Mouse (Mus musculus): Measurements from ENCODE around the gene Zc3h4.
A peak's percentile ranks its signal among the peaks of the same experiment; 100 is the strongest.
"Not testable (repeated sequence)": the region's sequence is repeated elsewhere in the genome, so short reads cannot be mapped to it uniquely, and the experiment has no call there.

The Zc3h4 gene

GRCm38 (mm10) chr7:16400689-16401611, at the start of gene Zc3h4:
TSS of gene Zc3h4 (plus strand) at chr7:16400910.
- peak; percentile 83 for DNase-seq

DNA sequence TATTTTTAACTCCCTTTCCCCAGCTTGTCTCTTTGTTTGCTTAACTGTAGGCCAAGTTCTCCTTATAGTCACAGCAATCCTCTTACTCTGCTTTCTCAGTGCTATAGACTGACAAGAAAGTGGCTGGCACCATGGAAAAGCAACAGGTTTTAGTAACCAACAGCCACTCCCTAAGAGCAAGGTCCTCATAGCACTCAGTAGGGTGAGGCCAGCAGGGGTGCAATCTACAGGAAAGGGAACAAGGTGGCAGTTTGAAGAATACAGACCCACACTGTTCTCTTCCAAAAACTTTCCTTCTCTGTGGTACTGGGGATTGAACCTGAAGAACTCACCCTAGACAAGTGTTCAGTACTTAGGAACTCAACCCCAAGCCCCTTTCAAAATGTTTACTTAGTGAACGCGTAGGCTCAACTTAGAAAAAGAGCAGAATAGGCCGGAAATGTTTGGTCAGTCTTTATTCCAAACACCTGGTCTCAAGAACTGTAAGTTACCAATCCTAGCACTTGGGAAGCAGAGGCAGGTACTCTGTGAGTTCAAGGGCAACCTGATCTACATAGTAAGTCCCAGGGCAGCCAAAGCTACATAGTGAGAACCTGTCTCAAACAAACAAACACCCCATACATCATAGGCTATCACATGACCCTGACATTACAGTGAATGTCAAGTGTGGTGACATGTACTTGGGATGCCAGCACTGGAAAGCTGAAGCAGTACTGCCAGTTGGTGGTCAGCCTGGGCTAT, 44.7 kb upstream of the Zc3h4 start:
- no peak for DNase-seq

DNA sequence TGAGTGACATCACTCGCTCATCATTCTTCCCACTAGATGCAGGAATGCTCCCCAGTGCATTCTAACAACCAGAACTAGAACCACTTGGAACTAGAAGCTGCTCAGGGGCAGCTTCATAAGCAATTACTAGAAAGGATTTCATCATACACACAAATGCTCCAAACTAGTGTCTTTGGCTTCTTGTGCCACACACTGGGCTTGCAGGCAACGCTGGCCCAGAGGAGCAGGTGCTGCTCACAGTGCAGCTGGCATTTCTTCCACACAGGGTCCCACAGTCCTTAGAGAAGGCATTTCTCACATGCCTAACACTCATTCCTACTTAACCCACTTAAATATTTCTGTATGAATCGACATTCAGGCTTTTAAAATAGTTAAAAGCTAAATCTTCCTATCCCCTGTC, 43.1 kb upstream of the Zc3h4 start:
- no peak for DNase-seq

GRCm38 (mm10) chr7:16364319-16364718, 36.4 kb upstream of the Zc3h4 start:
- no peak for DNase-seq

GRCm38 (mm10) chr7:16364901-16365500, 35.7 kb upstream of the Zc3h4 start:
- DNase-seq: no peak

- DNase-seq: no peak
Observed at GRCm38 (mm10) chr7:16366133-16366646, 34.5 kb upstream of the Zc3h4 start.

GRCm38 (mm10) chr7:16366669-16367068, 34.0 kb upstream of the Zc3h4 start:
- DNase-seq: no peak

DNA sequence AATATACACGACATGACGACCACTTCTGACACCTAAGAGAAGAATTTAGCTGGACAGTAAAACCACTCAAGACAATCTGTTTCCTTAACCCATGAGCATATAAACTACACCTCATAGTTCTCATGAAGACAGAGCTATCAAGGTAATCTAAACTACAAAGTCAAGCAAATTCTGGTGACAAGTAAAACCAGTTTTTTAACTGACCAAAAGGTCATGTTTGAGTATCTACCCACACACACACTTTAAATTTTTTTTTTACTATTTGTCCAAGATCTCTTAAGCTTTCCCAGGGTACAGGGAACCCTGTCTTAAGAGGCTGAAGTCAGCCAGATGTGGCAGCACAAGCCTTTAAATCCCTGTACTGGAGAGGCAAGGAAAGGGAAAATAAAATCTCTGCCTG, 31.9 kb upstream of the Zc3h4 start:
- DNase-seq: no peak

GRCm38 (mm10) chr7:16370596-16370995, 30.1 kb upstream of the Zc3h4 start:
- DNase-seq: no peak

DNA sequence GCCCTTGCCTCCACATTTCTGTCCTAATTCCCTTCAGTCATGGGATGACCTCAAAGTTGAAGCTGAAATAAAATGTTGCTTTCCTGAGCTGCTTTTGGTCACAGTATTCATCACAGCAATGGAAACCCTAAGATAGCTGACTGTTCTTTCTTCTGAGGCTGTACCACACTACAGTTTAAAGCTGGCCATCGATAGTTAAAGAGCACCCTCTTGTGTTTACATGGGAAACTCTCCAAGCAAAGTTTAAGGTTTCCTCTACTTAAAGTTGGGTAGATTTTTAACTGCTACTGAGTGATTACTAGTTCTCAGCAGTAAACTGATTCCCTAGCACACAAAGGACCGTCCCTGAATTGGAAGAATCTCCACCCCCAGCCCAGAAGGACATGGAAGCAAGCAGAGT, 27.0 kb upstream of the Zc3h4 start:
- no peak for DNase-seq

- no peak for DNase-seq
Observed at GRCm38 (mm10) chr7:16374989-16375388, 25.7 kb upstream of the Zc3h4 start.

- peak; percentile 27 for DNase-seq
Observed at GRCm38 (mm10) chr7:16376505-16376904, 24.2 kb upstream of the Zc3h4 start.

DNA sequence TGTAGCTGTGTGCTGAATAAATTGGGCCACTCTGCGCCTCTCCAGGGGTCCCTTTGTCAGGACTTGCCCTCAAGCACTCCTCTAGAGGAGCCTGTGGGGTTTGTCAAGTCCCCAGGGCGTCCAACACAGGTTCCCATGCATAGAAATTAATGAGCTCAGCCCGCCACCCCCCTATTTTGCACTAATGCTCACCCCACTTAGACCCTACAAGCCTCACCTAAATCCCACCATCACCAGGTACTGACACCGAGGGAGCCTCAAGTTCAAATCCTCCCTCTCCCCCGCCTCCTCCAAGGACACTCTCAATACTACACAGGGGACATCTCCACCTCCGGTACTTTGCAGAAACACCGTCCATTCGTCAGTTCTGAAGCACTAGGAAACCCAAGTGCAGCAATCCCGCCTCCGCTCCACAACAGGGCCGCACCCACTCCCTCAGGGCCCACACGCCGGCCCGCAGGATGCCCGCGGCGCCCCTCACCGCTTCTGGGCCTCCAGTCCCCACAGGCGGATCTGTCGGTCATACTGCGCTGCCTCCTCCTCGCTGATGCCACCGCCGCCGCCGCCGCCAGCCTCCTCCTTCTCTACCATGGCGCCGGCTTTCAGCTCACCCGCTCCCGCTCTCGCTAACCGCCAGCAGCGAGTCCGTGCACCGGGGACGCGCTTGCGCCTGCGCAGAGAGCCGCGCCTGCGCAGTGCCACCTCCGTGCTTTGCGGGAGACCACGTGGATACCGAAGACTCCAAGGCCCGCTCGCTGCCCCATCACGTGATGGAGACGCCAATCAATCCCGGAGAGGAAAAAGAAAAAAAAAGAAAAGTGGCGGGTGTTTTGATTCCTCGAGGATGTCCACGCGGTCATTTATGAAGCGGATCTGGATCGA, 13.3 kb upstream of the Zc3h4 start, which contains the start of gene Sae1:
Sae1 (minus strand) TSS at position 647 of the 882 bp plus-strand sequence.
- DNase-seq: peak; percentile 96

- DNase-seq: not testable (repeated sequence)
Observed at GRCm38 (mm10) chr7:16389942-16390341, 10.8 kb upstream of the Zc3h4 start.

DNA sequence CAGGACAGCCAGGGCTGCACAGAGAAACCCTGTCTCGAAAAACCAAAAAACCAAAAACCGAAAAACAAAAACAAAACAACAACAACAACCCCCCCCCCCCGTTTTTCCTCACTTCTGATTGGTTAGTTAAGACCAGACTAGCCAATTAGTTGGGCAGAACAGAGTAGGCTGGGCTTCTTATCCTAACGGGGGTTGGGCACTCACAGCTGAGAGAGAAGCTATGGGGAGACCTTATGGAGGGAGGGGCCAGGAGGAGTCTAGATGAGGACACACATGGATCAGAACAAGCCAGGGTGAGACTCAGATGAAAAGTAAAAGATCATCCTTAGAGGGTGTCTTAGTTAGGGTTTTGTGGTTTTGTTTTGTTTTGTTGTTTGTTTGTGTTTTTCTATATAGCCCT, 7.8 kb upstream of the Zc3h4 start:
- DNase-seq: no peak

DNA sequence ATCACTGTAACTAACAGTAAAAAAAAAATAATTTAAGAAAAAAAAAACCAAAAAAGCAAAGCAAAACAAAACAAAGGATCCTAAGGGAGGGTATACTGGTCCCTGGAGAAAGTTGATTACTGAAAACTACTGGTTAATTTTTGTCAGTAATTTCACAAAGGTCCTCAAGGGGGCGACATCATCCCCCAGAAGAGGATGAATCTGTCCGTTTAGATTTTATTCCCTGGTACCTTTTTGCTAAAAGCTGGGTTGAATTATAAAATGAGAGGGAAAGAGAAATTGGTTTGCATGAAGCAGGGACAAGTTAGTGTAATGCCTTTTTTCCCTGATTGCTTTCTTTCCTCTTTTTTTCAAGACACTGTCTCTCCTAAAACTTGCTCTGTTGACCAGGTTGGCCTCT, 4.8 kb upstream of the Zc3h4 start:
- no peak for DNase-seq

GRCm38 (mm10) chr7:16397465-16397864, 3.2 kb upstream of the Zc3h4 start:
- DNase-seq: no peak

GRCm38 (mm10) chr7:16398387-16399050, 2.2 kb upstream of the Zc3h4 start:
- DNase-seq: no peak

DNA sequence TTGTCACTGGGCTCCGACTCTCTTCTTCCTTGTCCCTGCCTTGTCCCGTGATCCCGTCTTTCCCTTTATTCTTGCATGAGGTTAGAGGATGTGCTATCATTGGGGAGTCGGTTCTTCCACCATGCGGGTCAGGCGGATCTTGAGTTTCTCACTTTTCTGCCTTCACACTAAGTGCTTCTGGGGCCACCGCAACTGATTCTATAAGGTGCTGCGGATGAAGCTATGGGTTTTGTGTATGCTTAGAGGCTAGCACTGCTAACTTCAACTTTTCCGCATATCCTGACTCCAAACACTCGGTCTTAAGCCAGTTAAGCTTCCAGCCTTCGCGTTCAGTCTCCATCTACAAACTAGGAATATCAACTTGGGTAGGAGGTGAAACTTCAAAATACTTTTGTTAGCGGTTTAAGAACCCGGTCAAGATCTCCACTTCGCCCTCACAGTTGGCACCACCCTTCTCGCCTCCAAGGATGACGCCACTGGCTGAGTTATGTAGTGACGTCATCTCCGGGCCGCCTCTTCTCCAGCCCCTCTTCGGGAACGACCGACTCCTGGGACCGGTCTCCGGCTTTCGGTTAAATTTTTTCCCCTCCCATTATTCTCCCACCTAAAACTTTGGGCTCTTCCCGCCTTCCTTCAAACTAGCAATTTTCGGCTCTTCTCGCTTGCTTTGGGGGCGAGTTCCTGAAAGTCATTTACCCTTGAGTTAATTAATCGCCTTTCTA, 1.5 kb upstream of the Zc3h4 start:
- peak; percentile 84 for DNase-seq

GRCm38 (mm10) chr7:16399820-16400688, 656 bp upstream of the Zc3h4 start:
- peak; percentile 99 for DNase-seq
